Mouse (Mus musculus) CH12.LX (cell line): ENCODE measurements around the gene Col5a3. TPM values are rescaled to one million over a fixed set of nuclear protein-coding genes. Genes with fewer than 3 reads are reported as not detected.

Experiments used
- DNase-seq: peaks from one replicate; pipeline ENCODE4 v3.0.0-alpha.2; 2013; ENCODE audit errors: extremely low read depth
- H3K27ac ChIP-seq: 2 replicates; pipeline ENCODE4 v1.5.1; 2012; ENCODE audit warnings: low read depth, mild to moderate bottlenecking, control low read depth, moderate library complexity; ENCODE audit not compliant: insufficient read depth
- H3K27me3 ChIP-seq: replicated peaks from 2 replicates; pipeline ENCODE3; 2012; ENCODE audit warnings: inconsistent platforms
- H3K36me3 ChIP-seq, 2 experiments: replicated peaks in 1 of 2; 2 replicates each; pipeline versions ENCODE3 to v1.6.1; 2012; ENCODE audit warnings: inconsistent platforms in 1 of 2, low read length in 1 of 2, mild to moderate bottlenecking in 1 of 2, mixed read lengths in 1 of 2, moderate library complexity in 1 of 2; ENCODE audit not compliant: control insufficient read depth in 1 of 2, insufficient read depth in 1 of 2
- H3K4me1 ChIP-seq, 2 experiments: 2 replicates each; pipeline ENCODE4 v1.6.1; 2012; ENCODE audit warnings: inconsistent platforms in 1 of 2, moderate library complexity in 1 of 2; ENCODE audit not compliant: insufficient read depth in 2 of 2, control insufficient read depth in 1 of 2
- H3K4me2 ChIP-seq: 2 replicates; pipeline ENCODE4 v1.6.1; 2012; ENCODE audit warnings: low read depth, mild to moderate bottlenecking, control low read depth; ENCODE audit not compliant: poor library complexity, insufficient read depth, severe bottlenecking
- H3K4me3 ChIP-seq, 3 experiments: fragments of 150-350 bp in 1 of 3; sonication (generic) in 1 of 3; replicated peaks in 1 of 3; 2 replicates each; pipeline versions ENCODE3 to v1.5.1; 2011 to 2012; ENCODE audit warnings: low read depth in 2 of 3, low read length in 2 of 3, mild to moderate bottlenecking in 2 of 3, moderate library complexity in 2 of 3, control low read depth in 1 of 3, improper control_type of control experiment in 1 of 3, inconsistent platforms in 1 of 3, mixed read lengths in 1 of 3; ENCODE audit not compliant: poor library complexity in 1 of 3
- H3K79me2 ChIP-seq: replicated peaks from 2 replicates; pipeline ENCODE4 v1.6.1; 2012; ENCODE audit warnings: mild to moderate bottlenecking, moderate library complexity; ENCODE audit not compliant: control insufficient read depth, poor library complexity, insufficient read depth, severe bottlenecking; ENCODE audit errors: extremely low read depth
- H3K9ac ChIP-seq: 2 replicates; pipeline ENCODE4 v1.6.1; 2012; ENCODE audit warnings: low read depth, mild to moderate bottlenecking, control low read depth, moderate library complexity; ENCODE audit not compliant: insufficient read depth
- H3K9me3 ChIP-seq: replicated peaks from 2 replicates; pipeline ENCODE3; 2012; ENCODE audit warnings: low read length, inconsistent platforms, mixed read lengths
- BHLHE40 ChIP-seq: IDR thresholded peaks from 2 replicates; pipeline ENCODE4 v1.6.1; 2011; ENCODE audit warnings: mild to moderate bottlenecking, low read depth, low read length, improper control_type of control experiment
- CHD1 ChIP-seq: IDR thresholded peaks from 2 replicates; pipeline ENCODE4 v1.6.1; 2012; ENCODE audit warnings: low read depth, low read length, improper control_type of control experiment, inconsistent platforms
- CHD2 ChIP-seq: IDR thresholded peaks from 2 replicates; pipeline ENCODE4 v1.6.1; 2011; ENCODE audit warnings: low read length, improper control_type of control experiment
- ETS1 ChIP-seq: conservative IDR thresholded peaks from 2 replicates; pipeline ENCODE4 v1.6.1; 2012; ENCODE audit warnings: low read depth, mild to moderate bottlenecking, inconsistent platforms, low read length, improper control_type of control experiment, moderate library complexity
- JUN ChIP-seq: IDR thresholded peaks from 2 replicates; pipeline ENCODE4 v1.6.1; 2011; ENCODE audit warnings: low read depth, mild to moderate bottlenecking, low read length, improper control_type of control experiment, moderate library complexity; ENCODE audit not compliant: insufficient read depth
- KAT2A ChIP-seq: IDR thresholded peaks from 2 replicates; pipeline ENCODE4 v1.6.1; 2012; ENCODE audit warnings: low read length, improper control_type of control experiment, inconsistent platforms; ENCODE audit not compliant: insufficient replicate concordance
- MAZ ChIP-seq: IDR thresholded peaks from 2 replicates; pipeline ENCODE4 v1.6.1; 2012; ENCODE audit warnings: low read depth, mild to moderate bottlenecking, inconsistent platforms, low read length, improper control_type of control experiment, moderate library complexity
- MEF2A ChIP-seq: IDR thresholded peaks from 2 replicates; pipeline ENCODE4 v1.6.1; 2014; ENCODE audit warnings: low read depth, mild to moderate bottlenecking, inconsistent platforms, low read length, improper control_type of control experiment, borderline replicate concordance
- MXI1 ChIP-seq: IDR thresholded peaks from 2 replicates; pipeline ENCODE4 v1.6.1; 2011; ENCODE audit warnings: mild to moderate bottlenecking, low read depth, low read length, improper control_type of control experiment
- NRF1 ChIP-seq: IDR thresholded peaks from 2 replicates; pipeline ENCODE4 v1.6.1; 2014; ENCODE audit warnings: low read depth, mild to moderate bottlenecking, inconsistent platforms, low read length, improper control_type of control experiment, moderate library complexity
- POLR2A ChIP-seq: IDR thresholded peaks from 2 replicates; pipeline ENCODE4 v1.6.1; 2011; ENCODE audit warnings: low read depth, mild to moderate bottlenecking, improper control_type of control experiment, low read length
- SMC3 ChIP-seq: IDR thresholded peaks from 2 replicates; pipeline ENCODE4 v1.6.1; 2011; ENCODE audit warnings: low read depth, low read length, improper control_type of control experiment
- TBP ChIP-seq: conservative IDR thresholded peaks from 2 replicates; pipeline ENCODE4 v1.6.1; 2011; ENCODE audit warnings: low read depth, low read length, improper control_type of control experiment
- TCF12 ChIP-seq: IDR thresholded peaks from 2 replicates; pipeline ENCODE4 v1.6.1; 2014; ENCODE audit warnings: low read depth, mild to moderate bottlenecking, inconsistent platforms, low read length, improper control_type of control experiment
- ZMIZ1 ChIP-seq: IDR thresholded peaks from 2 replicates; pipeline ENCODE4 v1.6.1; 2012; ENCODE audit warnings: low read depth, mild to moderate bottlenecking, inconsistent platforms, low read length, improper control_type of control experiment
- dilution Hi-C: fragments of 300-500 bp; cut with MboI; formaldehyde crosslinking; loops from 2 replicates; pipeline ENCODE4 v1.14.3; 2020; ENCODE audit warnings: low sequenced_read_pairs; ENCODE audit not compliant: extremely low pct_unique_long_range_greater_than_20kb, extremely low pct_ligation_motif_present
- in situ Hi-C: fragments of 300-500 bp; cut with MboI; formaldehyde crosslinking; loops from 3 replicates; pipeline ENCODE4 v1.14.3; 2019; ENCODE audit warnings: low sequenced_read_pairs, low pct_ligation_motif_present, low pct_unique_long_range_greater_than_20kb, mixed read lengths
- polyA plus RNA-seq: library from polyadenylated mRNA; unstranded; fragments of >175 nt; gene quantifications from 2 replicates; pipeline ENCODE4 v1.2.1, GENCODE M21; 2012; ENCODE audit warnings: low read depth; ENCODE audit not compliant: insufficient read length
- total RNA-seq, 2 experiments: library from RNA; depleted of rRNA; stranded (reverse); fragments of 300-350 nt in 1 of 2; fragments of >200 nt in 1 of 2; gene quantifications; 2 replicates each; pipeline ENCODE4 v1.2.3; 2012 to 2014

Gene Col5a3
- total and polyA plus RNA-seq, 3 experiments = 0.25 TPM; not detected in 2

GRCm38 (mm10) chr9:20820001-20820400 is 5.1 kb upstream of the Col5a3 start:
- TF ChIP-seq ZMIZ1 (no peak), MAZ (no peak), POLR2A (no peak), CHD1 (no peak), ETS1 (no peak), CHD2 (no peak), TBP (no peak), SMC3 (no peak), BHLHE40 (no peak), JUN (no peak), MXI1 (no peak), MEF2A (no peak), NRF1 (no peak), KAT2A (no peak)
- H3K4me1 ChIP-seq = no peaks in the 10 kb centered on the region
- no peaks in the 10 kb centered on the region for H3K9me3 ChIP-seq
- H3K36me3 ChIP-seq = no peaks in the 10 kb centered on the region
- no peaks in the 10 kb centered on the region for H3K79me2 ChIP-seq
- dilution Hi-C loops = no loop called here
- no peak overlapping the region for H3K9ac ChIP-seq
- no peak overlapping the region for H3K27ac ChIP-seq
- no peak for DNase-seq
- no peak overlapping the region for H3K4me2 ChIP-seq
- H3K4me3 ChIP-seq = no peak overlapping the region
- in situ Hi-C loops = no loop called here
- peaks cover 76% of the 10 kb centered on the region for H3K27me3 ChIP-seq

- Histone ChIP-seq H3K4me1 (peaks cover 0 to 6% of the 10 kb centered on the region in 2 experiments; a peak in 2 of 4 replicates), H3K9me3 (no peaks in the 10 kb centered on the region), H3K4me3 (no peak within 1 kb of the TSS), H3K36me3 (no peaks in the 10 kb centered on the region), H3K9ac (no peak within 1 kb of the TSS), H3K27me3 (peaks cover 76% of the 10 kb centered on the region), H3K79me2 (no peaks in the 10 kb centered on the region), H3K27ac (no peak within 1 kb of the TSS), H3K4me2 (no peak within 1 kb of the TSS)
- in situ Hi-C loops (no loop called here), dilution Hi-C loops (no loop called here)
- TF ChIP-seq TBP (no peak), KAT2A (no peak), POLR2A (no peak), TCF12 (no peak)
- DNase-seq = no peak
Observed at GRCm38 (mm10) chr9:20818236-20818635, 3.4 kb upstream of the Col5a3 start, which contains the start of gene Rdh8. Rdh8 (plus strand) TSS chr9:20818503.
